33 mouse cellular contexts compared by ENCODE assay signal in the genomic region with DNA sequence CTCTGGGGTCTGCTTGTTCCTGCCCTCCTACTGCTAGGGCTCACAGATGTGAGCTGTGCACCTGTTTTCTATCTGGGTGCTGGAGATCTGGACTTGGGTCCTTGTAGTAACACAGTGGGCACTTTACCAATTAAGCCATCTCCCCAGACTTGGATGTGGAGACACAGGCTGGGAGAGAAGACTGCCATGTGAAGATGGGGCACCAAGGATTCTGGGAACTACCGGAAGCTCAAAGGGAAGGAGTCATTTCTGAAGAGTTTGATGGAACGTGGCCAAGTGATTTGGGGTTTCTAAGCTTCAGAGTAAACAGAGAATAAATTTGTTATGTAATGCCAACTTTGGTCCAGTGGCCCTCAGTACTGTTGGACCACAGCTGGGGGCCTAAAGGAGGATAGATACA. TPM values are rescaled to one million over a fixed set of nuclear protein-coding genes. Genes with fewer than 3 reads are reported as not detected.
"Had no signal": no experiment of that assay in that cellular context is flagged by ENCODE, and none has a peak within 500 bp of the region (broad histone marks: within the 10 kb centered on the region; RNA-seq: fewer than 3 reads in every experiment).

No protein-coding gene starts in this region.

- H3K4me2 ChIP-seq: heart, embryonic 11.5 days; hindbrain, embryonic 12.5 days; hindbrain, embryonic 14.5 days; intestine, embryonic 15.5 days; kidney, embryonic 15.5 days; limb, embryonic 13.5 days; limb, embryonic 15.5 days; liver, embryonic 12.5 days had no signal

- DNase-seq: gastrocnemius, adult 2 months; gastrocnemius, postnatal 10 days; gastrocnemius, postnatal 25 days; heart, adult 2 months; heart, postnatal 10 days; heart, postnatal 4 days; kidney, adult 2 months; kidney, adult 9 months; kidney, postnatal 14 days; kidney, postnatal 36 days; layer of hippocampus, adult 9-11 months; layer of hippocampus, postnatal 36 days; left cerebral cortex, postnatal 4 days had no signal

- H3K36me3 ChIP-seq: hindbrain, embryonic 10.5 days; hindbrain, embryonic 12.5 days; intestine, embryonic 15.5 days; kidney, embryonic 15.5 days; limb, embryonic 13.5 days; limb, embryonic 15.5 days; liver, embryonic 12.5 days had no signal

- H3K4me3 ChIP-seq: gastrocnemius, adult 2 months; heart, adult 2 months; hindbrain, embryonic 10.5 days; hindbrain, embryonic 12.5 days; intestine, embryonic 15.5 days; kidney, embryonic 15.5 days; limb, embryonic 13.5 days; limb, embryonic 15.5 days; liver, embryonic 12.5 days had no signal

- H3K9ac ChIP-seq: hindbrain, embryonic 12.5 days; hindbrain, embryonic 14.5 days; intestine, embryonic 15.5 days; kidney, embryonic 15.5 days; limb, embryonic 13.5 days; limb, embryonic 15.5 days; liver, embryonic 12.5 days; liver, embryonic 14.5 days had no signal

- H3K27me3 ChIP-seq: intestine, embryonic 15.5 days; kidney, embryonic 15.5 days; limb, embryonic 15.5 days had no signal

- H3K27ac ChIP-seq: heart, adult 2 months; hindbrain, embryonic 10.5 days; hindbrain, embryonic 12.5 days; hindbrain, embryonic 14.5 days; intestine, embryonic 15.5 days; kidney, embryonic 15.5 days; limb, embryonic 13.5 days; limb, embryonic 15.5 days; liver, embryonic 12.5 days; liver, embryonic 14.5 days had no signal

- H3K9me3 ChIP-seq: hindbrain, embryonic 10.5 days; hindbrain, embryonic 12.5 days; intestine, embryonic 15.5 days; kidney, embryonic 15.5 days; limb, embryonic 13.5 days; limb, embryonic 15.5 days; liver, embryonic 12.5 days had no signal

- ATAC-seq: hindbrain, embryonic 16.5 days; inflammation-experienced regulatory T-cells, adult 6 months; intestine, embryonic 15.5 days; intestine, postnatal 0 days; liver, embryonic 12.5 days had no signal

RNA-seq across cellular contexts. Expression of a gene that starts 56.5 kb away (rescaled TPM):
- polyA plus RNA-seq: heart, adult 2 months; heart, embryonic 11.5 days; heart, embryonic 14.5 days; heart, embryonic 16.5 days; hindbrain, embryonic 10.5 days; hindbrain, embryonic 12.5 days; hindbrain, embryonic 14.5 days; hindbrain, embryonic 16.5 days; inflammation-experienced regulatory T-cells, adult 6 months; intestine, embryonic 15.5 days; intestine, postnatal 0 days; kidney, adult 2 months; kidney, embryonic 15.5 days; kidney, postnatal 0 days; large intestine, adult 2 months; limb, embryonic 11.5 days; limb, embryonic 13.5 days; limb, embryonic 15.5 days; liver, adult 2 months; liver, embryonic 12.5 days; liver, embryonic 14.5 days; liver, embryonic 16.5 days had no signal
